Comparison of ENCODE assay signal across 8 mouse cellular contexts in the genomic region with DNA sequence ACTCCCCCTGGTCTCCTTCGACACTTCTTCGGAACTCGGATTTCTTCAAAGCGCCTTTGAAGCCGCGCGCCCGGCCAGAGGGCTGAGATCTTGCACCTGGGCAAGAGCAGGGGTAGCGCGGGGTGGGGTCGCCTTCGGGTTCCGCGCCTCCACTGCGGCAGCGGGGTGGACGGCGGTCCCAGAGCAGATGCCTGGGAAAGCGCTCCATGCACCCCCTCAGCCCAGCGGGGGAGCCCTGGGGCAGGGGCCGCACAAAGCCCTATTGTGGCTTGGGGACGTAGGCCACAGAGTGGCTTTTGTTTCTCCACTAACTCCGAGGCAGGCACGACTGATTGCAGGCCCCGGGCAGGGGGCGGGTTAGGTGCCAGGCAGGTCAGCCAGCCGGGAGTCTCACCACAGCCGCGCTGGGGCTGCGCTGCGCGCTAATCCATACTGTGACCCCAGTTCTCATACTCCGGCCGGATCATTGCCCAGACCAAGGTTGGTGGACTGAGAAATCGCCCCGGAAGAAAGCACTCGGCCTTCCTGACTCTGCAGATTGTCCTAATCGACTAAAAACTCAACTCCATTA. TPM values are rescaled to one million over a fixed set of nuclear protein-coding genes. Genes with fewer than 3 reads are reported as not detected.
DNase-seq lines count a peak whose midpoint lies in the region; ATAC-seq lines count a peak whose summit lies in the region.

No protein-coding gene starts in this region.

- DNase-seq in adrenal gland, postnatal 14 days: peak; percentile 24
- no peak for DNase-seq in adrenal gland, postnatal 25 days
- peak; percentile 18 for DNase-seq in thymus, postnatal 25 days
- no peak for DNase-seq in thymus, postnatal 36 days
- DNase-seq in neural tube, embryonic 11.5 days (ENCODE audit: low spot score): peak; percentile 83
- DNase-seq in spleen, adult 12 weeks (ENCODE audit: low spot score): no peak

- H3K4me3 ChIP-seq in hindbrain, embryonic 15.5 days: peak overlapping the region; percentile 43
- H3K4me3 ChIP-seq in limb, embryonic 12.5 days (replicated peaks): peak overlapping the region; percentile 49
- H3K4me3 ChIP-seq in neural tube, embryonic 11.5 days (ENCODE audit: low read depth, low read length): peak overlapping the region; percentile 34

- peak overlapping the region; percentile 97 for H3K4me2 ChIP-seq in hindbrain, embryonic 15.5 days
- peak overlapping the region; percentile 92 for H3K4me2 ChIP-seq in limb, embryonic 12.5 days
- peak overlapping the region; percentile 72 for H3K4me2 ChIP-seq in neural tube, embryonic 11.5 days (ENCODE audit: low read depth)

- H3K27me3 ChIP-seq in hindbrain, embryonic 15.5 days: peaks cover 32% of the 10 kb centered on the region
- peaks cover 21% of the 10 kb centered on the region for H3K27me3 ChIP-seq in limb, embryonic 12.5 days
- peaks cover 11% of the 10 kb centered on the region for H3K27me3 ChIP-seq in neural tube, embryonic 11.5 days (ENCODE audit: control insufficient read depth, insufficient read depth, low read length)

- H3K27ac ChIP-seq in hindbrain, embryonic 15.5 days (replicated peaks): peak overlapping the region; percentile 64
- peak overlapping the region; percentile 97 for H3K27ac ChIP-seq in limb, embryonic 12.5 days
- H3K27ac ChIP-seq in neural tube, embryonic 11.5 days (ENCODE audit: low read depth, low read length): peak overlapping the region; percentile 81

- no peaks in the 10 kb centered on the region for H3K36me3 ChIP-seq in hindbrain, embryonic 15.5 days
- no peaks in the 10 kb centered on the region for H3K36me3 ChIP-seq in limb, embryonic 12.5 days
- H3K36me3 ChIP-seq in neural tube, embryonic 11.5 days (ENCODE audit: control insufficient read depth, insufficient read depth, low read length): no peaks in the 10 kb centered on the region

- H3K4me1 ChIP-seq in hindbrain, embryonic 15.5 days (replicated peaks): peaks cover 28% of the 10 kb centered on the region
- H3K4me1 ChIP-seq in limb, embryonic 12.5 days (replicated peaks): peaks cover 46% of the 10 kb centered on the region
- peaks cover 20% of the 10 kb centered on the region for H3K4me1 ChIP-seq in neural tube, embryonic 11.5 days (ENCODE audit: control insufficient read depth, insufficient read depth, low read length)

- H3K9me3 ChIP-seq in hindbrain, embryonic 15.5 days: no peaks in the 10 kb centered on the region
- H3K9me3 ChIP-seq in limb, embryonic 12.5 days: no peaks in the 10 kb centered on the region
- H3K9me3 ChIP-seq in neural tube, embryonic 11.5 days (ENCODE audit: control insufficient read depth, low read length): no peaks in the 10 kb centered on the region

- H3K9ac ChIP-seq in hindbrain, embryonic 15.5 days: peak overlapping the region; percentile 51
- peak overlapping the region; percentile 78 for H3K9ac ChIP-seq in limb, embryonic 12.5 days (replicated peaks)
- H3K9ac ChIP-seq in neural tube, embryonic 11.5 days (ENCODE audit: low read length): peak overlapping the region; percentile 71

- WGBS in hindbrain, embryonic 15.5 days: 1% methylated on average over 38 of the region's 38 CpGs
- under 1% methylated on average over 38 of the region's 38 CpGs for WGBS in limb, embryonic 12.5 days
- under 1% methylated on average over 37 of the region's 38 CpGs for WGBS in neural tube, embryonic 11.5 days

- ATAC-seq in hindbrain, embryonic 15.5 days (ENCODE audit: low FRiP score, low read depth): peak; percentile 23; the same call in 1 of the 2 replicates
- ATAC-seq in limb, embryonic 12.5 days (ENCODE audit: insufficient number of reproducible peaks, insufficient read depth, low FRiP score, low TSS enrichment, low read depth): peak; percentile 30; the same call in 1 of the 2 replicates
- ATAC-seq in neural tube, embryonic 11.5 days (ENCODE audit: insufficient read depth, low FRiP score, low TSS enrichment): peak; percentile 78

RNA-seq across cellular contexts. Expression of a gene that starts 5.4 kb away (rescaled TPM):
- total RNA-seq in adrenal gland, postnatal 14 days (2021): 22.5 and 23.2 TPM in 2 replicates
- 14.4 and 24.0 TPM in 2 replicates for total RNA-seq in adrenal gland, postnatal 25 days (2021)
- polyA plus RNA-seq in hindbrain, embryonic 15.5 days (2015; fragmentation: Nextera tagmentation; extraction: Ambion mirVana): 36.8 and 37.9 TPM in 2 replicates
- polyA plus RNA-seq in limb, embryonic 12.5 days (2016; fragmentation: Nextera tagmentation; extraction: Ambion mirVana): 95.6 and 99.6 TPM in 2 replicates
- 84.7 and 86.7 TPM in 2 replicates for polyA plus RNA-seq in neural tube, embryonic 11.5 days (2014; fragmentation: Nextera tagmentation; extraction: Ambion mirVana)

RNA-seq across cellular contexts. Expression of a gene that starts 11.0 kb away (rescaled TPM):
- not detected in 2 replicates for total RNA-seq in adrenal gland, postnatal 14 days (2021)
- 0.15 TPM in 1 of 2 replicates, not detected in the other for total RNA-seq in adrenal gland, postnatal 25 days (2021)
- polyA plus RNA-seq in hindbrain, embryonic 15.5 days (2015; fragmentation: Nextera tagmentation; extraction: Ambion mirVana): 0.57 and 0.71 TPM in 2 replicates
- 3.1 and 4.3 TPM in 2 replicates for polyA plus RNA-seq in limb, embryonic 12.5 days (2016; fragmentation: Nextera tagmentation; extraction: Ambion mirVana)
- polyA plus RNA-seq in neural tube, embryonic 11.5 days (2014; fragmentation: Nextera tagmentation; extraction: Ambion mirVana): 0.70 and 0.96 TPM in 2 replicates

RNA-seq across cellular contexts. Expression of a gene that starts 24.4 kb away (rescaled TPM):
- total RNA-seq in adrenal gland, postnatal 14 days (2021): 52.7 and 59.2 TPM in 2 replicates
- 72.4 and 77.8 TPM in 2 replicates for total RNA-seq in adrenal gland, postnatal 25 days (2021)
- polyA plus RNA-seq in hindbrain, embryonic 15.5 days (2015; fragmentation: Nextera tagmentation; extraction: Ambion mirVana): 92.6 and 94.2 TPM in 2 replicates
- 117 and 120 TPM in 2 replicates for polyA plus RNA-seq in limb, embryonic 12.5 days (2016; fragmentation: Nextera tagmentation; extraction: Ambion mirVana)
- polyA plus RNA-seq in neural tube, embryonic 11.5 days (2014; fragmentation: Nextera tagmentation; extraction: Ambion mirVana): 92.9 and 102 TPM in 2 replicates

RNA-seq across cellular contexts. Expression of a gene that starts 30.0 kb away (rescaled TPM):
- 330 and 361 TPM in 2 replicates for total RNA-seq in adrenal gland, postnatal 14 days (2021)
- 379 TPM in 2 replicates for total RNA-seq in adrenal gland, postnatal 25 days (2021)
- 460 and 473 TPM in 2 replicates for polyA plus RNA-seq in hindbrain, embryonic 15.5 days (2015; fragmentation: Nextera tagmentation; extraction: Ambion mirVana)
- polyA plus RNA-seq in limb, embryonic 12.5 days (2016; fragmentation: Nextera tagmentation; extraction: Ambion mirVana): 431 and 445 TPM in 2 replicates
- 386 and 396 TPM in 2 replicates for polyA plus RNA-seq in neural tube, embryonic 11.5 days (2014; fragmentation: Nextera tagmentation; extraction: Ambion mirVana)

RNA-seq across cellular contexts. Expression of a gene that starts 50.0 kb away (rescaled TPM):
- total RNA-seq in adrenal gland, postnatal 14 days (2021): 72.6 and 73.7 TPM in 2 replicates
- total RNA-seq in adrenal gland, postnatal 25 days (2021): 49.9 and 82.8 TPM in 2 replicates
- polyA plus RNA-seq in hindbrain, embryonic 15.5 days (2015; fragmentation: Nextera tagmentation; extraction: Ambion mirVana): 3.4 and 4.0 TPM in 2 replicates
- polyA plus RNA-seq in limb, embryonic 12.5 days (2016; fragmentation: Nextera tagmentation; extraction: Ambion mirVana): 11.1 and 12.1 TPM in 2 replicates
- 10.4 and 11.1 TPM in 2 replicates for polyA plus RNA-seq in neural tube, embryonic 11.5 days (2014; fragmentation: Nextera tagmentation; extraction: Ambion mirVana)

Comparison
In these comparisons a context has a peak if more than half of its experiments do, and no peak if none do; other contexts are left out.
1. DNase-seq: peak in adrenal gland, postnatal 14 days (single experiment), thymus, postnatal 25 days (single experiment) and neural tube, embryonic 11.5 days (single experiment); none in adrenal gland, postnatal 25 days (single experiment), thymus, postnatal 36 days (0 of 2) and spleen, adult 12 weeks (single experiment).
2. ATAC-seq: peak in every context shown above with its lines; median percentile 78 in neural tube, embryonic 11.5 days; 30 in limb, embryonic 12.5 days; 23 in hindbrain, embryonic 15.5 days.
3. Peak in every context shown above with its lines, with median percentiles within 50 percentile points of each other: H3K27ac ChIP-seq, H3K4me2 ChIP-seq, H3K4me3 ChIP-seq and H3K9ac ChIP-seq.